Mouse (Mus musculus) CH12.LX (cell line): ENCODE measurements at regions not wholly inside any gene's neighbourhood (a gene's known extent, or its start where the extent isn't known, plus 50 kb on each side); places are given as distances from the start of the nearest gene placed in this dataset.

Experiments
- DNase-seq: peaks from one replicate; pipeline ENCODE4 v3.0.0-alpha.2; 2013; ENCODE audit errors: extremely low read depth
- H3K27ac ChIP-seq: 2 replicates; pipeline ENCODE4 v1.5.1; 2012; ENCODE audit warnings: low read depth, mild to moderate bottlenecking, control low read depth, moderate library complexity; ENCODE audit not compliant: insufficient read depth
- H3K27me3 ChIP-seq: replicated peaks from 2 replicates; pipeline ENCODE3; 2012; ENCODE audit warnings: inconsistent platforms
- H3K36me3 ChIP-seq, 2 experiments: replicated peaks in 1 of 2; 2 replicates each; pipeline versions ENCODE3 to v1.6.1; 2012; ENCODE audit warnings: inconsistent platforms in 1 of 2, low read length in 1 of 2, mild to moderate bottlenecking in 1 of 2, mixed read lengths in 1 of 2, moderate library complexity in 1 of 2; ENCODE audit not compliant: control insufficient read depth in 1 of 2, insufficient read depth in 1 of 2
- H3K4me1 ChIP-seq, 2 experiments: 2 replicates each; pipeline ENCODE4 v1.6.1; 2012; ENCODE audit warnings: inconsistent platforms in 1 of 2, moderate library complexity in 1 of 2; ENCODE audit not compliant: insufficient read depth in 2 of 2, control insufficient read depth in 1 of 2
- H3K4me2 ChIP-seq: 2 replicates; pipeline ENCODE4 v1.6.1; 2012; ENCODE audit warnings: low read depth, mild to moderate bottlenecking, control low read depth; ENCODE audit not compliant: poor library complexity, insufficient read depth, severe bottlenecking
- H3K4me3 ChIP-seq, 3 experiments: fragments of 150-350 bp in 1 of 3; sonication (generic) in 1 of 3; replicated peaks in 1 of 3; 2 replicates each; pipeline versions ENCODE3 to v1.5.1; 2011 to 2012; ENCODE audit warnings: low read depth in 2 of 3, low read length in 2 of 3, mild to moderate bottlenecking in 2 of 3, moderate library complexity in 2 of 3, control low read depth in 1 of 3, improper control_type of control experiment in 1 of 3, inconsistent platforms in 1 of 3, mixed read lengths in 1 of 3; ENCODE audit not compliant: poor library complexity in 1 of 3
- H3K79me2 ChIP-seq: replicated peaks from 2 replicates; pipeline ENCODE4 v1.6.1; 2012; ENCODE audit warnings: mild to moderate bottlenecking, moderate library complexity; ENCODE audit not compliant: control insufficient read depth, poor library complexity, insufficient read depth, severe bottlenecking; ENCODE audit errors: extremely low read depth
- H3K9ac ChIP-seq: 2 replicates; pipeline ENCODE4 v1.6.1; 2012; ENCODE audit warnings: low read depth, mild to moderate bottlenecking, control low read depth, moderate library complexity; ENCODE audit not compliant: insufficient read depth
- H3K9me3 ChIP-seq: replicated peaks from 2 replicates; pipeline ENCODE3; 2012; ENCODE audit warnings: low read length, inconsistent platforms, mixed read lengths
- CHD1 ChIP-seq: IDR thresholded peaks from 2 replicates; pipeline ENCODE4 v1.6.1; 2012; ENCODE audit warnings: low read depth, low read length, improper control_type of control experiment, inconsistent platforms
- CHD2 ChIP-seq: IDR thresholded peaks from 2 replicates; pipeline ENCODE4 v1.6.1; 2011; ENCODE audit warnings: low read length, improper control_type of control experiment
- CTCF ChIP-seq, 2 experiments: IDR thresholded peaks in 1 of 2; conservative IDR thresholded peaks in 1 of 2; 2 replicates each; pipeline ENCODE4 v1.5.1; 2011 to 2012; ENCODE audit warnings: low read depth in 2 of 2, low read length in 2 of 2, improper control_type of control experiment in 1 of 2, inconsistent platforms in 1 of 2, mild to moderate bottlenecking in 1 of 2, moderate library complexity in 1 of 2
- ETS1 ChIP-seq: conservative IDR thresholded peaks from 2 replicates; pipeline ENCODE4 v1.6.1; 2012; ENCODE audit warnings: low read depth, mild to moderate bottlenecking, inconsistent platforms, low read length, improper control_type of control experiment, moderate library complexity
- GABPA ChIP-seq: IDR thresholded peaks from 2 replicates; pipeline ENCODE4 v1.6.1; 2012; ENCODE audit warnings: low read depth, low read length, improper control_type of control experiment, inconsistent platforms; ENCODE audit not compliant: insufficient replicate concordance
- IRF4 ChIP-seq: IDR thresholded peaks from 2 replicates; pipeline ENCODE4 v1.6.1; 2014; ENCODE audit warnings: low read depth, mild to moderate bottlenecking, inconsistent platforms, low read length, improper control_type of control experiment
- JUND ChIP-seq: conservative IDR thresholded peaks from 2 replicates; pipeline ENCODE4 v1.6.1; 2011; ENCODE audit warnings: low read depth, low read length, improper control_type of control experiment
- KAT2A ChIP-seq: IDR thresholded peaks from 2 replicates; pipeline ENCODE4 v1.6.1; 2012; ENCODE audit warnings: low read length, improper control_type of control experiment, inconsistent platforms; ENCODE audit not compliant: insufficient replicate concordance
- MAFK ChIP-seq: IDR thresholded peaks from 2 replicates; pipeline ENCODE4 v1.6.1; 2011; ENCODE audit warnings: low read length, improper control_type of control experiment; ENCODE audit not compliant: insufficient replicate concordance
- MAX ChIP-seq: IDR thresholded peaks from 2 replicates; pipeline ENCODE4 v1.6.1; 2011; ENCODE audit warnings: low read length, improper control_type of control experiment
- MXI1 ChIP-seq: IDR thresholded peaks from 2 replicates; pipeline ENCODE4 v1.6.1; 2011; ENCODE audit warnings: mild to moderate bottlenecking, low read depth, low read length, improper control_type of control experiment
- MYC ChIP-seq: IDR thresholded peaks from 2 replicates; pipeline ENCODE4 v1.6.1; 2011; ENCODE audit warnings: low read depth, mild to moderate bottlenecking, improper control_type of control experiment, low read length
- NELFE ChIP-seq: IDR thresholded peaks from 2 replicates; pipeline ENCODE4 v1.6.1; 2011; ENCODE audit warnings: low read depth, low read length, improper control_type of control experiment
- RAD21 ChIP-seq: IDR thresholded peaks from 2 replicates; pipeline ENCODE4 v1.6.1; 2011; ENCODE audit warnings: low read depth, mild to moderate bottlenecking, low read length, improper control_type of control experiment, moderate library complexity
- SMC3 ChIP-seq: IDR thresholded peaks from 2 replicates; pipeline ENCODE4 v1.6.1; 2011; ENCODE audit warnings: low read depth, low read length, improper control_type of control experiment
- TBP ChIP-seq: conservative IDR thresholded peaks from 2 replicates; pipeline ENCODE4 v1.6.1; 2011; ENCODE audit warnings: low read depth, low read length, improper control_type of control experiment
- UBTF ChIP-seq: IDR thresholded peaks from 2 replicates; pipeline ENCODE4 v1.6.1; 2012; ENCODE audit warnings: low read depth, mild to moderate bottlenecking, inconsistent platforms, low read length, improper control_type of control experiment, moderate library complexity
- ZC3H11A ChIP-seq: IDR thresholded peaks from 2 replicates; pipeline ENCODE4 v1.6.1; 2012; ENCODE audit warnings: low read depth, mild to moderate bottlenecking, inconsistent platforms, low read length, improper control_type of control experiment
- ZKSCAN1 ChIP-seq: IDR thresholded peaks from 2 replicates; pipeline ENCODE4 v1.6.1; 2012; ENCODE audit warnings: low read depth, inconsistent platforms, low read length, improper control_type of control experiment, borderline replicate concordance
- ZMIZ1 ChIP-seq: IDR thresholded peaks from 2 replicates; pipeline ENCODE4 v1.6.1; 2012; ENCODE audit warnings: low read depth, mild to moderate bottlenecking, inconsistent platforms, low read length, improper control_type of control experiment
- ZNF384 ChIP-seq: IDR thresholded peaks from 2 replicates; pipeline ENCODE4 v1.6.1; 2012; ENCODE audit warnings: low read depth, low read length, improper control_type of control experiment, inconsistent platforms
- dilution Hi-C: fragments of 300-500 bp; cut with MboI; formaldehyde crosslinking; loops from 2 replicates; pipeline ENCODE4 v1.14.3; 2020; ENCODE audit warnings: low sequenced_read_pairs; ENCODE audit not compliant: extremely low pct_unique_long_range_greater_than_20kb, extremely low pct_ligation_motif_present
- in situ Hi-C: fragments of 300-500 bp; cut with MboI; formaldehyde crosslinking; loops from 3 replicates; pipeline ENCODE4 v1.14.3; 2019; ENCODE audit warnings: low sequenced_read_pairs, low pct_ligation_motif_present, low pct_unique_long_range_greater_than_20kb, mixed read lengths

DNA sequence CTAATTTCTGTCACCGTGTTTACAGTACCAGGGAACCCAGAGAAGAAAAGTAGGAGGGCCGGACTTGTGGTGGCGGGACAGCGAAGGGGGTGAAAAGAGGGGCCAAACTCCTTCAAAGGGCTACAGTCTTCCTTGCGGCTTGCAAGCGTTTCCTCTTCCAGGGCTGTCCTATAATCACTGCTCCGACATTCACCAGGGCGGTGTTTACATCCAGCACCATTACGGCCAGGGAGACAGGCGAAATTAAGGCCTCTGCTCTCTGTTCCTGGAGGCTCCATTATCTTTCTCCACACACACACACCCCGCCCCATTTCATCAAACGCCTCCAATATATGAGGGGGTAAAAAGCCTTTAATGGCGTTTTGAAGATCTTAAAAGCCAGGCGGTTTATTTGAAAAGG lies 162.8 kb upstream of the Tbx3 start:
- TF ChIP-seq MXI1 (no peak), UBTF (no peak), CHD2 (no peak), RAD21 (no peak), MAFK (no peak), JUND (no peak)
- Histone ChIP-seq H3K79me2 (no peaks in the 10 kb centered on the region), H3K4me3 (no peak overlapping the region), H3K27me3 (no peaks in the 10 kb centered on the region), H3K4me1 (no peaks in the 10 kb centered on the region), H3K36me3 (no peaks in the 10 kb centered on the region), H3K9me3 (peaks cover 85% of the 10 kb centered on the region), H3K27ac (no peak overlapping the region), H3K4me2 (no peak overlapping the region), H3K9ac (no peak overlapping the region)
- DNase-seq = no peak
- dilution Hi-C loops (no loop called here), in situ Hi-C loops (no loop called here)

GRCm38 (mm10) chr5:119518506-119519252 lies 151.8 kb upstream of the Tbx3 start:
- no peak for DNase-seq
- H3K79me2 ChIP-seq = no peaks in the 10 kb centered on the region
- dilution Hi-C loops = no loop called here
- H3K4me2 ChIP-seq = no peak overlapping the region
- no peak overlapping the region for H3K9ac ChIP-seq
- no peaks in the 10 kb centered on the region for H3K36me3 ChIP-seq
- H3K9me3 ChIP-seq = peaks cover 88% of the 10 kb centered on the region
- H3K4me1 ChIP-seq = no peaks in the 10 kb centered on the region
- H3K27me3 ChIP-seq = no peaks in the 10 kb centered on the region
- H3K4me3 ChIP-seq = no peak overlapping the region
- in situ Hi-C loops = no loop called here
- no peak for TF ChIP-seq CTCF (conservative IDR thresholded peaks at IDR 0.05 in 1 of 2, IDR thresholded peaks at IDR 0.05 in 1 of 2; ENCODE audit: low read depth in 2 of 2, low read length in 2 of 2)
- TF ChIP-seq MYC = no peak
- TF ChIP-seq GABPA = no peak
- TF ChIP-seq ZNF384 = no peak
- no peak for TF ChIP-seq NELFE
- no peak for TF ChIP-seq ZMIZ1
- TF ChIP-seq ZKSCAN1 = no peak
- TF ChIP-seq ZC3H11A = no peak
- no peak for TF ChIP-seq CHD1
- no peak for TF ChIP-seq MAX
- no peak for TF ChIP-seq KAT2A
- TF ChIP-seq IRF4 = no peak
- TF ChIP-seq ETS1 = no peak
- no peak for TF ChIP-seq TBP
- TF ChIP-seq MXI1 = no peak
- no peak for TF ChIP-seq UBTF
- TF ChIP-seq SMC3 = no peak
- TF ChIP-seq, all 38 proteins: peak for 0
- no peak overlapping the region for H3K27ac ChIP-seq
